ENCODE assay signal across 11 mouse cellular contexts in genomic region chr8:42614077-42614476, GRCm38 (mm10).
A peak's percentile ranks its signal among the peaks of the same experiment; 100 is the strongest.
DNase-seq lines count a peak whose midpoint lies in the region; ATAC-seq lines count a peak whose summit lies in the region.
"Had no signal": no experiment of that assay in that cellular context is flagged by ENCODE, and none has a peak within 500 bp of the region (broad histone marks: within the 10 kb centered on the region; RNA-seq: fewer than 3 reads in every experiment).

No protein-coding gene starts in this region.

- no peak overlapping the region for H3K9ac ChIP-seq in neural tube, embryonic 15.5 days (replicated peaks)
- H3K9ac ChIP-seq: liver, embryonic 14.5 days had no signal

- ATAC-seq in neural tube, embryonic 15.5 days (ENCODE audit: low FRiP score), result peak; percentile 70

- no peak overlapping the region for H3K4me2 ChIP-seq in neural tube, embryonic 15.5 days

- peak; percentile 7 for DNase-seq in gastrocnemius, postnatal 10 days
- no peak for DNase-seq in gastrocnemius, postnatal 25 days
- DNase-seq in right cerebral cortex, adult 18-20 months, result peak; percentile 34
- no peak for DNase-seq in right cerebral cortex, postnatal 25 days
- DNase-seq in layer of hippocampus, postnatal 10 days (ENCODE audit: low spot score in 2 of 2), result peak; percentile 30 to 32
- DNase-seq in urinary bladder, postnatal 36 days (ENCODE audit: low spot score in 2 of 2), result no peak
- no peak for DNase-seq in adrenal gland, adult 2 months
- DNase-seq: thymus, postnatal 25 days had no signal

- no peak overlapping the region for H3K4me3 ChIP-seq in neural tube, embryonic 15.5 days (replicated peaks)

- H3K4me1 ChIP-seq in neural tube, embryonic 15.5 days, result no peaks in the 10 kb centered on the region

- H3K27me3 ChIP-seq in neural tube, embryonic 15.5 days (replicated peaks), result no peaks in the 10 kb centered on the region
- H3K27me3 ChIP-seq: CH12.LX had no signal

- WGBS in neural tube, embryonic 15.5 days, result 60% methylated on average over 6 of the region's 6 CpGs

- H3K9me3 ChIP-seq in neural tube, embryonic 15.5 days (replicated peaks), result no peaks in the 10 kb centered on the region

- H3K36me3 ChIP-seq in neural tube, embryonic 15.5 days, result no peaks in the 10 kb centered on the region

- H3K27ac ChIP-seq in neural tube, embryonic 15.5 days (replicated peaks), result no peak overlapping the region
- H3K27ac ChIP-seq: liver, embryonic 14.5 days had no signal

Comparison
In these comparisons a context has a peak if more than half of its experiments do, and no peak if none do; other contexts are left out.
1. DNase-seq: peak in gastrocnemius, postnatal 10 days (single experiment), right cerebral cortex, adult 18-20 months (single experiment) and layer of hippocampus, postnatal 10 days (2 of 2); none in gastrocnemius, postnatal 25 days (single experiment), right cerebral cortex, postnatal 25 days (single experiment), urinary bladder, postnatal 36 days (0 of 2) and adrenal gland, adult 2 months (single experiment).